Mouse (Mus musculus) heart, postnatal 25 days (tissue): ENCODE data around the gene Pik3r2. TPM values are rescaled to one million over a fixed set of nuclear protein-coding genes. Genes with fewer than 3 reads are reported as not detected.
"Not testable (repeated sequence)": the region's sequence is repeated elsewhere in the genome, so short reads cannot be mapped to it uniquely, and the experiment has no call there.

ENCODE experiments used
- DNase-seq: peaks from one replicate; pipeline ENCODE4 v3.0.0; 2022; ENCODE audit warnings: low spot score
- intact Hi-C: fragments of 180-260 bp; cut with DNase I; formaldehyde crosslinking; loops from one replicate; pipeline ENCODE4 v1.15.1; 2025
- total RNA-seq, 2 experiments: library from RNA; stranded (reverse); gene quantifications; 2 replicates each; pipeline ENCODE4 v1.2.3; 2021

Gene Pik3r2
- total RNA-seq = 10 to 100 TPM; 21.8 to 25.5 TPM

DNA sequence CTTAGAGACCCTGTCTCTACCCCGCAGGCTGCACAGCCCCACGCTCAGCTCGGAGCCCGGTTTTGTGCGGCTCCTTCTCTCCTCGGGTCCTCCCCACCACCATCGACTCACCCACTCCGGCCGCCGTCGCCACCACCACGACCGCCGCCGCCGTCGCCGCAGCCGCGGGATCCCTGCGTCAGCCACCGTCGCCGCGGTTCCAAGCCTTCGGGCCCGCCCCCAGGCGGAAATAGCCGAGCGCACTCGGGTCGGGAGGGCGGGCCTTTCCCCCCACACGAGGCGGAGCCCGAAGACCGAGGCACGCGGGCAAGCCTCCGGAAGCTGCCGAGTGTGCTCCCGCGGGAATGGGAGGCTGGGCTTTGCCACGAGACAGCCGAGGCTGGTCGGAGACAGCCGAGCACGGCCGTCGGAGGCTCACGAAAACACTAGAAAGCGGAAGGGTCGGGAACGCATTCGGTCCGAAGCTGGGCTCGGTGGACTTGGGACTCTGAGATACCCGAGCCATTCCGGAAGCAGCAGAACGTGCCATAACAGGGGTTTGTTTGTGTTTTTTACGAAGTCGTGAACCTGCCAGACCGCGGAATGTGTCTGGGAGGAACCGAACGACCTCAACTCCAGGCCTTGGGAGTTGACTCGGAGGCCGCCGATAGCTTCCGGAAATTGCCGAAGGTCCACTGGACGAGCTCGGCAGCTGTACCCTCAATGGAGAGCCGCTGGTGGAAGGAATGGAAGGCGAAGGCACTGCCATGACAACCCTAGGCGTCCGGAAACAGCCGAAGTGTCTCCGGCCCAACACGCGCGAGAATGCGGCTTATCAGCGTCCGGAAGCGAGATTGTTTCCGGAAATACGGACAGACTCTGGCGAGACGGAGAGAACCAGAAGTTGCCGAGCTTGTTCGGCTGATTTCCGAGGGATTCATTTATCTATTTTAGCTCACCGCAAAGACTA, at the start of gene Pik3r2:
Pik3r2 (minus strand) TSS at position 218 of the 949 bp plus-strand sequence.
- DNase-seq = peak; percentile 95
- intact Hi-C loops = no loop called here

DNA sequence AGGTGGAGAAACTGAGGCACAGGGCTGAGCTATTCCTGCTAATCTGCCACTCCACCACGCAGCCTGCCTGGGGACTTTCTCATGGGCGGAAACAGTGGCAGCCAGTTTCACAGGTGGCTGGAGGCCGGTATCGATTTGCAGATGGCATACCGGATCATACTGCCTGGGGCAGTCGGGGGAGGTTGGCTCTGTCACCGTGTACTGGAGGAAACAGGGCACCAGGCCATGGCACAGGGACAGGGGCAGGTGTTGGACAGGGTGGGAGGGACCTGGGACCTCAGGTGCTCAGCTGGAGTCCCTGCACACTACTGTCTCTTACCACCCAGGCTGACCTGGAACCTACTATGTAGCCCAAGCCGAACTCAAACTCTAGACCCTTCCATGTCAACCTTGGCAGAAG, 49.3 kb upstream of the Pik3r2 start:
- DNase-seq = no peak
- intact Hi-C loops = no loop called here

DNA sequence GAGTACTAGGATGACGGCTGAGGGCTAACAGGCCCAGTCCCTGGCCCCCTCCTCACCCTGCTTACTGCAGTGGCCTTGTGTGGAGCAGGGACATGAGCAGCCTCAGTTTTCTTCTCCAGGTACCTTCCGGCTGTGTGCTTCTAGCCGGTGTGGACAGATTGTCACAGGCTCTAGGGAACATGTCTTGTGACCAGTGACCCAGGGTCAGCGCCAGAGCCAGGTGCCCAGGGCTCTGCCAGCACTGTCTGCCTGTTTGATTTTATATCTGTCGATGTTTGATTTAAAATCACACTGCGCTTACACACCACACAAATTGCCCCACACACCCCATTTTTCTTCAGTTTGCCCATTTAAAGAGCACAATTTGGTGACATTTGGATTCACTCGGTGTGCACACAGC, 47.3 kb upstream of the Pik3r2 start:
- DNase-seq = no peak
- intact Hi-C loops = loop anchor here (5.0 kb wide), 1 partner anchor 102 kb away; the partner anchor contains the start of gene Pde4c

DNA sequence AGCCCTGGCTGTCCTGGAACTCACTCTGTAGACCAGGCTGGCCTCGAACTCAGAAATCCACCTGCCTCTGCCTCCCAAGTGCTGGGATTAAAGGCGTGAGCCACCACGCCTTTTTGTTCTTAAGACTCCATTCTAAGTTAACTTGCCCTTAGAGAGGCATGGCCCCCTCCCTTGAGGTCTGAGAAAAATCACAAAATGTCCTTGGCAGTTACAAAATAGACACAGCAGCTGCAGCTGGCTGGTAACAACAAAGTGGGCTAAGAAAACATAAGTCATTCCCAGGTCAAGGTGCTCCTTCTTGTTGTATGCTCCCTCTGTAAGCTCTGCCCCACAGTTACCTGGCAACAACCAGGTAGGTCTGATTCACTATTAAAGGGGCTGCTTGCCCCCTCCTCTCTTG, 46.1 kb upstream of the Pik3r2 start:
- intact Hi-C loops = loop anchor here (5.0 kb wide), 1 partner anchor 100 kb away; the partner anchor contains the start of gene Pde4c
- not testable (repeated sequence) for DNase-seq

DNA sequence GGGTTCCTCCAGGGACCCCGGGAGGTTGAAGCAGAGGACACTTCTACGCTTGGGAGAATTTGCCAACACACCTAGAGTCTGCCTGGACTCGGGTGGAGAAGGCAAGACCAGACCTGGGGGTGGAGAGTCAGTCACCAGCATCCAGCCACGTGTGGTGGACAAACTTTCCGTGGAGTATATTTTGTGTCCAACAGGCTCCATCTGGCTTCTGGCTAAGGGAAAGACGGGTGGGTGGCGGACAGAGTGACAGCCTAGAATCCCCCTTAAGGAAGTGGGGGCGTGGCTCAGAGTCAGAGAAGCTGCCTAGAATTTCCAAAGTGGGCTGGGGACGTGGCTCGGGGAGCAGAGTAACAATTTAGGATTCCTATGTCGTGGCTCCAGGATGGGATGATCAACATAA, 45.5 kb upstream of the Pik3r2 start:
- intact Hi-C loops = loop anchor here (1.0 to 5.0 kb wide), 2 partner anchors 19 to 100 kb away; partner anchors contain the start of gene Pde4c

DNA sequence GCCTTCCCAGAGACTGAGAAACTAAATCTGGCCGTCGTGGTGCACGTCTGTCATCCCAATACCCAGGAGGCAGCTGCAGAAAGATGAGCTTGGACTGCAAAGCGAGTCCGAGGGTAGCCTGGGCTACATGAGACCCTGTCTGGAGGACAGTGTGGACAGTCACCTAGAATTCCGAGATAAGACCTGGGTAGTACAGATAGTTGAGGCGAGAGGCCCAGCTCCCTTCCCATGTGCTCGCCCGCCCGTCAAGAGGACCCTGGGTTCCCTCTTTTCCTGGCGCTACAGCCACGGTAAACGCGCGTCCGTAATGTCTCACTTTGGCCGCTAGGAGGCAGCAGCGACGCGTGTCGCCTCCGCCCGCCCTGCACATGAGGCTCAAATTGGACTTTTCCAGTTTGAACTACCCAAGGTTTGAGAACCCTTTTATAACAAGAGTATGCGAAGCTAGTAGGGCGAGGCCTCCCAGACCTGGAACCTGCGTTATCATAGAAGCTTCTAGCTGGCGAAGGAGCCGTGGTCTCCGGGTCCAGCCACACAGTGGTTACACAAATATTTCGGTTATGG, 45.0 kb upstream of the Pik3r2 start:
- DNase-seq = no peak
- intact Hi-C loops = loop anchor here (1.0 to 5.0 kb wide), 2 partner anchors 20 to 99 kb away; partner anchors contain the start of gene Pde4c

More for the DNA sequence above, 45.5 kb upstream of the Pik3r2 start:
- DNase-seq = no peak

DNA sequence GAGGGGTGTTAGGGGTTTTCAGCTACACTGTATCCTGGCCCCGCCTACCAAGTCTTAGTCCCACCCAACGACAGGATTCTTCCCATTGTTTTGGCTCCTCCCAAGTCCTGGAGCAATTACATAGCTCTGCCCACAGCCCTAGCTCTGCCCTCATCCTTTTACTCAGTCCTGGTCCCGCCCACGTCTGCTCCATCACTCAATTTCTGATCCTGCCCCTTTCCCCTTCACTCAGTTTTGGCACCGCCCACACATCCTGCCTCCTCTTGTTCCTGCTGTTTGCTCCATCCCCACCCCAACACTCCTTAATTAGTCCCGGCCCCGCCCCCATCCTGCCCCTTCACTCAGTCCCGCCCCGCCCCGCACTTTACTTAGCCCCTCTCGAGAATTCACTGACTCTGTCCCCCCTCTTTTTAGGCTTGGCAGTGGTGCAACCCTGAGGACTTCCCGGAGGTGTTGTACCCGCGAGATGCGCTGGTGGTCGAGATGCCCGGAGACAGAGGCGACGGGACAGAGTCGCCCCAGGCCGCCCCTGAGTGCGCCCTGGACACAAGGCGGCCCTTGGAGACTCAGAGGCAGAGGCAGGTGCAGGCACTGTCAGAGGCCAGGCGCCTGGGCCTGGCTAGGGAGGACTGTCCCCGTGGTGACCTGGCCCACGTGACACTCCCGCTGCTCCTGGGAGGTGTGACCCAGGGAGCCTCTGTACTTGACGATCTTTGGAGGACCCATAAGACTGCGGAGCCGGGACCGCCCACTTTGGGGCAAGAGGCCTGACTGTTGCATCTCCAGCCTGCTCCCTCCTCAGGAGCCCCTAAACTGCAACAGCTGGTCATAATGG, 43.8 kb upstream of the Pik3r2 start:
- DNase-seq = peak; percentile 63
- intact Hi-C loops = loop anchor here (5.0 kb wide), 1 partner anchor 98 kb away; the partner anchor contains the start of gene Pde4c

DNA sequence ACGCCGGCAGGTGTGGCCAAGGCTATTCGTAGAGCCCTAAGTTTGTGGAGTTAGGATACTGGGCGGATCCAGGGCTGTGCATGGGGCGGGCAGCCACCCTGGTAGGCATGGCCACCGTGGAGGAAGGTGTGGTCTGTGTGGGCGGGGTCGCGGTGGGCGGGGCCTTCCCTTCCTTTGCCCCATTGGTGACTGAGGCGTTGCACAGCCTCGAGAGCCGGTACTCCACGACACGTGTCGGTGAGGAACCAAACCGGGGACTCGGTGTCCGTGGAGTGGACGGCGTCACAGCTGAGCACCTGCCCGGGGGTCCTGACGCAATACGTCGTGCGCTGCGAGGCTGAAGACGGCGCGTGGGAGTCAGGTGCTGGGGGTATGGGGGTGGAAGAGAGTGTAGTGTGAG, 40.2 kb upstream of the Pik3r2 start:
- DNase-seq = no peak
- intact Hi-C loops = no loop called here

DNA sequence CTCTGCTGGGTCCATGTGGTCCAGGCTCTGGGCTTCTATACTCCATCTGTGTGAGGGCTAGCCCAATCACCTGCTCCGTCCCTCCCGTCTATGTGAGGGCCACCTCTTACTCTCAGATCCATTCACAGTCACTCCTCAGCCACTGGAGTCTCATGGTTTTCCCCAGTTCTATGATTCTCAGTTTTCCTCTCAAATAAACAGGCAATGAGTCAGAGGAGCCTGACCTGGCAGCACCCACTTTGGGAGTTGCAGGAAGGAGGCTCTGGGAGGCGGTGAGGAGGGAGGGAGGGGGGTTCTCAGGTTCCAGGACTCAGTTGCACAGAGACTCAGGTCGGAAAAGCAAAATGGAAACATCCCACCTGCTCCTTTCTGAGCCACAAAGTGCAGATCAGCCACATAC, 36.4 kb upstream of the Pik3r2 start:
- intact Hi-C loops = no loop called here
- no peak for DNase-seq

DNA sequence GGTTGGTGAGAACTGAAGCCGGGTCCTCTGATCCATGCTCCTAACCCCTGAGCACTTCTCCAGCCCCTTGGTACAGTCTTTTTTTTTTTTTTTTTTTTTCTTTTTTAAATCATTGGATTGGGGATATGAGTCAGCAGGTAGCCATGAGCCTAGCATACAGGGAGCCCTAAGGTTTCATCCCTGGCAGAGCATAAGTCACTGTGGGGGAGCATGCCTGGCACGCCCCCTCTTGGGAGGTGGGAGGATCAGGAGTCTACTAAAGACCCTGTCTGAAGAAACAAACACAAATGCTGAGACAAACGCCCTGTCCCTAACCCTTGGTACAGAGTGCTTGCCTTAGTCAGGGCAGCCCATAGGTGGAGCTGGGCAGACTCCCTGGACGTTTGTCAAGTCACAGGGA, 35.5 kb upstream of the Pik3r2 start:
- intact Hi-C loops = no loop called here

DNA sequence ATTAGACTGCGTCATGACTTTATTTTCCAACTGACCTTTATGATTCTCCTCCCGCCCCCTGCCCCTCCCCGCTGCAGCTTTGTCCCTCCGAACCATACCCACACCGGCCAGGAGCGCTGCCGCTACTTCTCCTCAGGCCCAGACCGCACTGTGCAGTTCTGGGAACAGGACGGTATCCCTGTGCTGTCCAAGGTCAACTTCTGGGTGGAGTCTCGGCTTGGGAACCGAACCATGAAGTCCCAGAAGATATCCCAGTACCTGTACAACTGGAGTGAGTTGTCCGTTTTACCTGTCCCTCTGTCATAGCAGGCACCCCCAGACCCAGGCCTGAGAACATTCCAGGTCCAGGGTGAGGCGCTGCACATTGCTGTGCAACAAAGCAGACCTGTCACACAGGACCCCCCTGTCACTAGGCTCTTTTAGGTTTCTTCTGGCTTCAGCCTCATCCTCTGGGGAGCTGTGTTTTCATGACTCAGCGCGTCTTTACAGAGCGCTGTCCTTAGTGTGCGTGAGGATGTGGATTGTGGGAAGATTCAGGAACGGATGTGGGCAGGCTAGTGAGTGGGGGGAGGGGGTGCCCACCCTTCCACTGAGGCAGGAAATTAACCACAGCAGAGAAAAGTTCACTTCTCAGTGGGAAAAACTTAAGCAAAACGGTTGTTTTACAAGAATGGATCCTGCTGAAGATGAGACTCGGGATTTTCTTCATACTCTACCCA, 34.6 kb upstream of the Pik3r2 start:
- intact Hi-C loops = no loop called here
- no peak for DNase-seq

More for the DNA sequence above, 35.5 kb upstream of the Pik3r2 start:
- no peak for DNase-seq

DNA sequence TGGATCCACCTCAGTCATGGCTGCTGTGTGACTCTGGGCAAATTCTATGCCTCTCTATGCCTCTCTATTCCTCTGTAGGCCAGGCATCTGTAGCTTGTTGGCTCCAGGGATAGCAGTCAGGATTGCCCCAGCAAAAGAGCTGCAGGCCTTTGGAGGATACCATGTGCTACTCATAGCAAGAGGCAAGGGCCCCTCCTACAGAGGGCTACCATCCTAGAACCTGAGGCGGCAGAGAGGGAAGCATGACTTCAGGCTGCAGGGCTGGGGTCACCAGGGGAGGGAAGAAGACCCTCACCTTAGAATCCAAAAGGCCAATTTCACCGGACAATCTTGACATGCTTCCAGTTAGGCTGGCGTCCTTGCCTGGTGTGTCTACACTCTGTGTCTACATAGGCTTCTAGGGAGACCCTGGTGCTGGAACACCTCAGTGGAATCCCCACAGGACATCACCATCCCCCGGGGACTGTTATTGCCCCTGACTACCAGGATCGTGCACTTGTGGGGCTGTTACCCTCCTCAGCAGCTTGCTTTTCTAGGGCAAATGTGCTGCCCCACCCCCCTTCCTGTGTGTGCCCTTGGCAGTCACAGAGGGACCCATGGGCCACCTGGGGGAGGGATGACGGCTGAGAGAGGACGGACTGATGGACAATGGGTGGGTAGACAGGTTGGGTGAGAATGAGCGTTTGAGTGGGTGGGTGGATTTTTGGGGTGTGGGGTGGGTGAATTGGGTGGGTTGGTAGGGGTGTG, 32.6 kb upstream of the Pik3r2 start:
- intact Hi-C loops = no loop called here
- no peak for DNase-seq

DNA sequence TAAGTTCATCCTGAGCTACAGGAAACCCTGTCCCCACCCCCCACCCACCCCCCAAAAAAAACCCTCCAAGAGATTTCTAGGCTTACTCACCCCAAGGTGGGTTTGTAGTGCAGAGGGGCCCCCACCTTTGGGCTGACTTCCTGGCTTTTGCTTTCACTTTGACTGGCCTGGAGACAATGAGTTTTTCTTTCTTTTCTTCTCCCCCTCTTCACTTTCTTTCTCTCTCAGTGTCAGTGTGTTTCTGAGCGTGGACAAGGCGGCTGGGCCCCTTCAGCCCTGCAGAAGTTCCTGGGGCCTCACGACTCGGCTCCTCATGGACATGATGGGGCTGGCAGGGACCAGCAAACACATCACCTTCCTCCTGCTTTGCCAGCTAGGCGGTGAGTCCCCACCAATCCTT, 31.7 kb upstream of the Pik3r2 start, which contains the start of gene Il12rb1:
Il12rb1 (plus strand) TSS at position 211 of the 400 bp plus-strand sequence.
- intact Hi-C loops = no loop called here
- DNase-seq = no peak

DNA sequence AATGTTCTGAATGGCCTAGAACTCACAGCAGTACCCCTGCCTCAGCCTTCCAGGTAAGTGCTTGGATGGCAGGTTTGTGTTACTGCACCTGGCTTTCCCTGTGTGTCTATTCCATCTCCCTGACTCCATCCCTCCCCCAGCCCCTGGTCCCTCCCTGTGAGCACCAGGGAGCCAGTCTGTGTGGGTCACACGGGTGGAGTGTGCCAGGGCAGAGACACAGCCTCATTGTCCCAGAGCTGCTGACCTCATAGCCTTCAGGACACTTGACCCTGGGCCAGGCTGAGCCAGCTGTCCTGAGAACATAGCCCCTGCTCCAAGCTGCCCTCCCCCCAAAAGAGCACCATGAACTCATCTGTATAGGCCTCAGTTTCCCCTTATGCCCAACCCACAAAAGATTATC, 30.8 kb upstream of the Pik3r2 start:
- intact Hi-C loops = no loop called here
- no peak for DNase-seq

DNA sequence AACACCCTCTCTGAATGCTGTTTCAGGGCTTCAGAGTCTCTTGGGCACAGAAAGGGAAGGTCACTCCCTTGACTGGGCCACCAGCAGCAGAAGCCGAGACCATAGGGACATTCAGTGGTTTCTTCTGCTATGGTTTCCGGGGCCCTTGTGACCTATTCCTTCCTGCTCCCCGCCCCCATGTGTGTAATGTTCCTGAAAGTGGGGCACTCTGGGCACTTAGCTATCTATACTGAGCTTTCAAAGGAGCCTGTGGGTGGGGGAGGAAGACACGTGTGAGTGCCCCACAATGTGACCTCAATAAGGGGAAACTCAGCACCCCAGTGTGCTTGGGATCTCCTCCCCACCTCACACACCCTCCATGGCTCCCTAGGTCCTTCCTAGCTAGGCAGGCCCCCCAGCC, 30.0 kb upstream of the Pik3r2 start:
- peak; percentile 35 for DNase-seq

DNA sequence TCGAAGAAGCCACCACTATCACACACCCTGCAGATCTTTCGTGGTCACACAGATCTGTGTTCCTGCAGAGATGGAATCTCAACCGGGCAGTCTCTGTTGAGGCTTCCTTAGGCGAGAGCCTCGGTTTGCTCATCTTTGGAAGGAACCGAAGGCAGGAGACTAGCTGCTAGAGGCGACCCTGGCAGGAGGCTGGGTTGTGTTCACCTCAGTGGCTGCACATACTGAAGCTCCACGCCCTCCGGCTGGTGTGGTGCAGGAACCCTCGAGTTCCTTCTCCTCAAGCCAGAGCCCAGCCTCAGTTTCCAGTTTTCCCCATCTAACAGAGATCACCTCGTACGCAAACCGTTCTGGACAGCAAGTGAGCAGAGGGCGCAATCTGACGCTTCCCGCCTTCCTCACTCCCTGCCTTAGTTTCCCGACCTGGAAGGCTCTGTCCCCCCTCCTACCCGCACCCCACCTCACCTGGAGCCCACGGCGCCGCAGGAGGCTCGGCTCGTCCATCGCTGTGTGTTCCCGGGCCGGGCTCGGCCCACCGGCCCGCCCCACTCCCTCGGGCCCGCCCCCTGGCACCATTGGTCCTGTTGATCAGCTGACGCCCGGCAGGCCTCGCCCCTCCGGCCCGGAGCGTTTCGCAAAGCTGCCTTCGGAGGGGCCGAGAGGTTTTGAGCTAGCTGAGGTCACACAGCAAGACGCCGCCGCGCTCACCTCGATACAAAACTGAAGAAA, 28.1 kb upstream of the Pik3r2 start, which contains the start of gene Mast3:
Mast3 (minus strand) TSS at position 574 of the 726 bp plus-strand sequence.
- intact Hi-C loops = no loop called here
- DNase-seq = peak; percentile 78

More for the DNA sequence above, 30.0 kb upstream of the Pik3r2 start:
- intact Hi-C loops = no loop called here

DNA sequence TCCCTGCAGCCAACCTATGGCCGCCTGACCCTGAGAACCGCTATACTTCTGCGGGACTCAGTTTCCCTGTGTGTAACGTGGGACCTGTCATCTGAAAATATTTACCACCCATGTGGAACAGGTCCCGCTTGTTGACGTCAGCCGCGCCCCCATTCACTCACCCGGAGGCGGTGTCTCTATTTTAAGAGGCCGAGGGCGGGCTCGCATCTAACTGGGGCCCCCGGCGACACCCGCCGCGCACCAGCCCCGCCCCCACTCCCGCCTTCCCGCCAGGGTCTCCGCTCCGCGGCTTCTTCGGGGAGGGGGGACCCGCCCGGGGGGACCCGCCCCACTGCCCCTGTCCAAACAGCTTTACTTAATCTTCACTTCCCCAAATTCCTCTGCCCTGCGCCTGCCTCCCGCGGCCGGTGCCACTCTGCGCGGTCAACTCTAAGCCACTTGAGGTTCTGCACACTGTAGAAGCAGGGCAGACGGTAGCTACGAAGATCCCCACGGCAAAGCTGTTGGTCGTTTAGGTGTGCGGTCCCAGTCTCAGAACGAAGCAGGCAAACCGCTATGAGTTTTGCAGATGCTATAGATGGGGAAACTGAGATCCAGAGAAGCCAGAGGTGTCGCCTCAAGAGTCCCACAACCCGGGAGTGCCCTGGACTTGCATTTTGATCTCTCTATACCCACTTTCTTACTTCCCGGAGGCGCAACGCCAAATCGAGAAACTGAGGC, 27.4 kb upstream of the Pik3r2 start:
- intact Hi-C loops = no loop called here
- no peak for DNase-seq
